Mouse (Mus musculus): ENCODE results near the gene Brinp2. TPM values are rescaled to one million over a fixed set of nuclear protein-coding genes. Genes with fewer than 3 reads are reported as not detected.
A peak's percentile ranks its signal among the peaks of the same experiment; 100 is the strongest.

Brinp2 gene
- total and polyA plus RNA-seq, 3 experiments = 0.03 TPM; not detected in 2

DNA sequence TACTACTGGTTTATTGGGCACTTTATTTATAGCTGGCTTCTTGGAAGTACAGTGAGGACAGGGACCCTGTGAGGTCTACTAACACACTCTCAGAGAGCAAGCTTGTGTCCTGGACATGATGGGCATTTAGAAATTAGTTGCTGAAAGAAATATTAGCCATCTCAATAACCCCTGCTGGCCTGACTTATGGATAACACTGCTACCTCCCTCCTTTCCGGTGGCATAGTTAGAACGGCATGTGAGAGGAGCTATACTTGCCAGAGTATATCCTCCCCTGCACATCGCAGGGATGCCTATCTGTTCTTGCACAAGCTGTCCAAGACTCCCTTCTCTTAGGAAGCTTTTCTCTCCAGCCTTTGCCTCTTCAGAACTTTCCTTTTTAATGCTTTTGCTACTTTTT, 107.9 kb downstream of the Brinp2 start:
- no peak for DNase-seq (ENCODE audit: low read depth, low spot score)

DNA sequence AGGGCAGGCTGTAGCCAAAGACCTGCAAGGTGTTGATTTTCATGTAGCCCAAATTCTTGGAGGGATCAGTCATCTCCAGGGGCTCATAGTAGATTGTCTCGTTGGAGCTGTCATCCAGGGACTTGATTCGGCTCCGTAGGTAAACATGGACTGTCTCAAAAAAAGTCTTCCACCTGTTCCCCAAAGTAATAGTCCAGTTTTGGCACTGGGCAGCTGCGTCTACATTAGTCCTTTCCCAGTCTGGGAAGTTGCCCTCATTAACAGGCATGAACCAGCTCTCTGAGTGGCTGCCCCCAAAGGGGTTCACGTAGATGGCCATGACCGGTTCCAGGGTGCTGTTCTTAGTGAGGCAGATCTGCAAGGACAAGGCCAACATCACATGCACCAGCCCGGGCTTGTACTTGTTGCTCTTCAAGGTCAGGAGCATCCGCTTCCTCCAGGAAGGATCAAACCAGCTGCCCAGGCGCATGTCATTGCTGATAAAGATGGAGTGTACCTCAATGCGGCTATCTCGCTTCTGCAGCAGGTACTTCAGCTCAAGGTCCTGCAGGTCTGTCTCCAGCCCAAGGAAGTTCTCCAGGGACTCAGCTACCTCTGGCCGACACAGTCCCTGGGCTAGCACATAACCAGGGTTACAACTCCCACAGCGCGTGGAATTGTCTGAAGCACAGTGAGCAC, 109.5 kb downstream of the Brinp2 start:
- Histone ChIP-seq H3K36me3 (ENCODE audit: control insufficient read depth in 1 of 2, insufficient read depth in 2 of 2, low read length in 2 of 2) (peaks cover 0 to 31% of the 10 kb centered on the region in 2 experiments; a peak in 2 of 4 replicates), H3K9ac (ENCODE audit: control insufficient read depth, low read depth, low read length, poor library complexity, severe bottlenecking) (no peak overlapping the region), H3K9me3 (replicated peaks; ENCODE audit: insufficient read depth, low read length) (no peaks in the 10 kb centered on the region), H3K4me3 (ENCODE audit: control insufficient read depth in 1 of 2, insufficient read depth in 1 of 2, low read depth in 2 of 2, low read length in 2 of 2) (no peak overlapping the region), H3K79me2 (ENCODE audit: control insufficient read depth, insufficient read depth, low read length, poor library complexity) (no peaks in the 10 kb centered on the region), H3K27me3 (ENCODE audit: control insufficient read depth in 1 of 2, insufficient read depth in 2 of 2, low read length in 2 of 2) (no peaks in the 10 kb centered on the region), H3K27ac (ENCODE audit: control insufficient read depth, low read depth, low read length) (no peak overlapping the region), H3K4me1 (ENCODE audit: control insufficient read depth in 1 of 2, insufficient read depth in 2 of 2, low read length in 2 of 2) (peaks cover 19 to 34% of the 10 kb centered on the region in 2 experiments)
- no peak for TF ChIP-seq USF1 (IDR thresholded peaks at IDR 0.05; ENCODE audit: low read depth, low read length)
- TF ChIP-seq EP300 (IDR thresholded peaks at IDR 0.05; ENCODE audit: low read depth in 1 of 2, low read length in 2 of 2) = peak in 1 of 2 experiments; percentile 41; a peak in 2 of 4 replicates
- peak; percentile 75 for TF ChIP-seq TAL1 (IDR thresholded peaks at IDR 0.05; ENCODE audit: low read length)
- no peak for TF ChIP-seq GABPA (IDR thresholded peaks at IDR 0.05; ENCODE audit: low read depth, low read length)
- TF ChIP-seq TCF12 (IDR thresholded peaks at IDR 0.05; ENCODE audit: low read depth, low read length) = peak; percentile 33; the same call in 1 of the 2 replicates
- no peak for TF ChIP-seq MEF2A (IDR thresholded peaks at IDR 0.05; ENCODE audit: extremely low read depth, insufficient replicate concordance, low read depth, low read length, poor library complexity, severe bottlenecking)
- DNase-seq (ENCODE audit: low read depth, low spot score) = no peak

More for the DNA sequence above, 107.9 kb downstream of the Brinp2 start:
- Histone ChIP-seq H3K36me3 (ENCODE audit: control insufficient read depth in 1 of 2, insufficient read depth in 2 of 2, low read length in 2 of 2) (peaks cover 0 to 17% of the 10 kb centered on the region in 2 experiments; a peak in 2 of 4 replicates), H3K4me3 (ENCODE audit: control insufficient read depth in 1 of 2, insufficient read depth in 1 of 2, low read depth in 2 of 2, low read length in 2 of 2) (no peak overlapping the region), H3K79me2 (ENCODE audit: control insufficient read depth, insufficient read depth, low read length, poor library complexity) (no peaks in the 10 kb centered on the region), H3K27me3 (ENCODE audit: control insufficient read depth in 1 of 2, insufficient read depth in 2 of 2, low read length in 2 of 2) (no peaks in the 10 kb centered on the region), H3K9ac (ENCODE audit: control insufficient read depth, low read depth, low read length, poor library complexity, severe bottlenecking) (no peak overlapping the region), H3K9me3 (replicated peaks; ENCODE audit: insufficient read depth, low read length) (no peaks in the 10 kb centered on the region), H3K27ac (ENCODE audit: control insufficient read depth, low read depth, low read length) (no peak overlapping the region), H3K4me1 (ENCODE audit: control insufficient read depth in 1 of 2, insufficient read depth in 2 of 2, low read length in 2 of 2) (peaks cover 7 to 30% of the 10 kb centered on the region in 2 experiments)
- no peak for TF ChIP-seq MYC (IDR thresholded peaks at IDR 0.05; ENCODE audit: low read depth, low read length)
- TF ChIP-seq JUND (IDR thresholded peaks at IDR 0.05; ENCODE audit: low read depth, low read length) = no peak
- TF ChIP-seq MAFK (IDR thresholded peaks at IDR 0.05; ENCODE audit: borderline replicate concordance, low read depth, low read length) = no peak
- no peak for TF ChIP-seq CHD2 (IDR thresholded peaks at IDR 0.05; ENCODE audit: low read length)

DNA sequence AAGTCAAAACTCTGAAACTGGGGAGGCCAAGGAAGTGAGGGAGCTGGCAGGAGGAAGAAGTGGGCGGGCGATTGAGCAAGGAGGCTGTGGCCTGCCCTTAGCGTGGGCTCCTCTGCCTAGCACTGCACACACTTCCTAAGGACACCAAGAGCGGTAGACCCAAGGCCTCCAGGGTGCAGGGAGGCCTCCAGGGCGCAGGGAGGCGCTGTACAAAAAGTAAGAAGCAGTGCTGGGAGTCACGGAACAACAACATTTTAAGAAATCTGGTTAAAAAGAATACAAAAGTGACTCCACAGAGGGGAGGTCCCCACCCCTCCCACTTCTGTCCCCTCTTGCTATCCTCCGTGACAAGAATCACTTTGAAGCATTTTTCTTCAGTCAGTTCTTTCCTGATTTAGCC, 110.6 kb downstream of the Brinp2 start:
- peaks cover 30 to 39% of the 10 kb centered on the region in 2 experiments for H3K4me1 ChIP-seq (ENCODE audit: control insufficient read depth in 1 of 2, insufficient read depth in 2 of 2, low read length in 2 of 2)
- H3K36me3 ChIP-seq (ENCODE audit: control insufficient read depth in 1 of 2, insufficient read depth in 2 of 2, low read length in 2 of 2) = peaks cover 0 to 42% of the 10 kb centered on the region in 2 experiments; a peak in 2 of 4 replicates
- no peaks in the 10 kb centered on the region for H3K27me3 ChIP-seq (ENCODE audit: control insufficient read depth in 1 of 2, insufficient read depth in 2 of 2, low read length in 2 of 2)
- TF ChIP-seq CTCF (IDR thresholded peaks at IDR 0.05 in 2 of 3, conservative IDR thresholded peaks at IDR 0.05 in 1 of 3; ENCODE audit: control insufficient read depth in 1 of 3, insufficient read depth in 1 of 3, low read depth in 2 of 3, low read length in 3 of 3, poor library complexity in 1 of 3, severe bottlenecking in 1 of 3) (peak in 2 of 3 experiments; percentile 39 to 49; a peak in 4 of 6 replicates), E2F4 (IDR thresholded peaks at IDR 0.05; ENCODE audit: borderline replicate concordance, low read depth, low read length) (no peak), SIN3A (IDR thresholded peaks at IDR 0.05; ENCODE audit: low read length) (no peak)
- H3K9me3 ChIP-seq (replicated peaks; ENCODE audit: insufficient read depth, low read length) = no peaks in the 10 kb centered on the region
- no peak overlapping the region for H3K27ac ChIP-seq (ENCODE audit: control insufficient read depth, low read depth, low read length)
- H3K4me3 ChIP-seq (ENCODE audit: control insufficient read depth in 1 of 2, insufficient read depth in 1 of 2, low read depth in 2 of 2, low read length in 2 of 2) = no peak overlapping the region
- H3K9ac ChIP-seq (ENCODE audit: control insufficient read depth, low read depth, low read length, poor library complexity, severe bottlenecking) = no peak overlapping the region
- DNase-seq (ENCODE audit: low read depth, low spot score) = peak; percentile 38
- no peaks in the 10 kb centered on the region for H3K79me2 ChIP-seq (ENCODE audit: control insufficient read depth, insufficient read depth, low read length, poor library complexity)
